Mouse (Mus musculus) ES-Bruce4 (cell line): ENCODE measurements around the gene Ddx3x. TPM values are rescaled to one million over a fixed set of nuclear protein-coding genes. Genes with fewer than 3 reads are reported as not detected.
A peak's percentile ranks its signal among the peaks of the same experiment; 100 is the strongest.

Experiments
- H3K27ac ChIP-seq: 2 replicates; pipeline ENCODE4 v1.5.1; 2012; ENCODE audit warnings: low read length, inconsistent platforms; ENCODE audit not compliant: insufficient read depth
- H3K27me3 ChIP-seq: 2 replicates; pipeline ENCODE4 v1.6.1; 2012; ENCODE audit warnings: mild to moderate bottlenecking, low read length, inconsistent platforms; ENCODE audit not compliant: control insufficient read depth, poor library complexity, insufficient read depth, severe bottlenecking
- H3K36me3 ChIP-seq: 2 replicates; pipeline ENCODE4 v1.6.1; 2012; ENCODE audit warnings: inconsistent platforms, mild to moderate bottlenecking, low read length, moderate library complexity; ENCODE audit not compliant: control insufficient read depth, poor library complexity, insufficient read depth, severe bottlenecking
- H3K4me1 ChIP-seq: one replicate; pipeline ENCODE4 v1.8.1; 2011; ENCODE audit warnings: low read length; ENCODE audit not compliant: control insufficient read depth, insufficient read depth
- H3K4me3 ChIP-seq: 2 replicates; pipeline ENCODE4 v1.5.1; 2011; ENCODE audit warnings: low read depth, mild to moderate bottlenecking, low read length
- H3K9ac ChIP-seq: 2 replicates; pipeline ENCODE4 v1.6.1; 2012; ENCODE audit warnings: low read depth, mild to moderate bottlenecking, inconsistent platforms; ENCODE audit not compliant: poor library complexity, severe bottlenecking
- H3K9me3 ChIP-seq: replicated peaks from 2 replicates; pipeline ENCODE4 v1.6.1; 2012; ENCODE audit warnings: mild to moderate bottlenecking, low read length, inconsistent platforms; ENCODE audit not compliant: control insufficient read depth, poor library complexity, insufficient read depth, severe bottlenecking
- CTCF ChIP-seq: IDR thresholded peaks from one replicate; pipeline ENCODE4 v1.8.1; 2011; ENCODE audit warnings: low read depth, low read length
- EP300 ChIP-seq: IDR thresholded peaks from 2 replicates; pipeline ENCODE4 v1.6.1; 2011; ENCODE audit warnings: low read depth, low read length; ENCODE audit not compliant: insufficient read depth
- POLR2A ChIP-seq: IDR thresholded peaks from one replicate; pipeline ENCODE4 v1.8.1; 2011; ENCODE audit warnings: low read length; ENCODE audit not compliant: insufficient read depth
- polyA plus RNA-seq: library from polyadenylated mRNA; stranded (reverse); fragments of >200 nt; gene quantifications from 2 replicates; pipeline ENCODE4 v1.2.4, GENCODE M21; 2011; ENCODE audit warnings: low read depth; ENCODE audit not compliant: missing spikeins, insufficient read depth, insufficient read length

Ddx3x gene
- polyA plus RNA-seq, 1 experiment, result 486 TPM

DNA sequence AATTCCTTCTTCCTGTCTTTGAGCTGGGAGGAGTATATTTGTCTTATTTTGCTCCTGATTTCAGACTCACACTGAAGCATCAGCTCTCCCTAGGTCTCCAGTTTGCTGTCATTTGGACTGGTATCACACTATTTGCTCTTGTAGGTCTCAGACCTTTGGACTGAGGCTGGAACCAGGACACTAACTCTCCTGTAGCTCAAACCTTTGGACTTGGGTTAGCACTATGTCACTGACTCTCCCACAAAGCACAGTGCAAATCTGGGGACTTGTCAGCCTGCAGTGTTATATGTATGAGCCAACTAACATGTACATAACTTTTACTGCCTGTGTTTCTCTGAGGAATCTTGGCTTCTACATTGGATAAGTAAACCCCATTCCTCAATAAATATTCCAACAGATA, 36.2 kb upstream of the Ddx3x start:
- H3K4me3 ChIP-seq, result no peak overlapping the region
- H3K9me3 ChIP-seq, result no peaks in the 10 kb centered on the region
- H3K36me3 ChIP-seq, result no peaks in the 10 kb centered on the region
- H3K9ac ChIP-seq, result no peak overlapping the region
- no peak overlapping the region for H3K27ac ChIP-seq
- H3K27me3 ChIP-seq, result no peaks in the 10 kb centered on the region
- TF ChIP-seq EP300 (no peak), POLR2A (no peak), CTCF (no peak)
- peaks cover 2% of the 10 kb centered on the region for H3K4me1 ChIP-seq

DNA sequence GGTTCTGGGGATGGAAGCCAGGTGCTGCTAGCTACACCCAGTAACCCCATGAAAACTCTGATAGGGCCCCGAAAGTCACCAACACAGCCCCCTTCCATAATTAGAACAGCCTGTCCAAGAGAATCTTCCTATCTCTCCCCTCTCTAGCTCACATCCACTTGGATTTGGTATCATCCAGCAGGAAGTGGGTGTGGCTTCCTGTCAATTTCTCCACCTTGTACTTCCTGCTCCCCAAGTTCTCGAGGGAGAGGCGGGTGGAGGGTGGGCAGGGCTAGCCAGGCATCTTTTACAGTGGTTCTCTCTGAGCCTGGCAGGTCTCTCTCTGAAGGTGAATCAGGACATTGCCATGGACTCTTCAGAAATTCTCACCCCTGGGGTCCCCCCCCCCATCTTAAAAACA, 35.7 kb upstream of the Ddx3x start:
- H3K9ac ChIP-seq, result no peak overlapping the region
- H3K4me3 ChIP-seq, result no peak overlapping the region
- no peaks in the 10 kb centered on the region for H3K9me3 ChIP-seq
- no peak overlapping the region for H3K27ac ChIP-seq
- TF ChIP-seq POLR2A (no peak), EP300 (no peak), CTCF (no peak)
- H3K36me3 ChIP-seq, result no peaks in the 10 kb centered on the region
- H3K27me3 ChIP-seq, result no peaks in the 10 kb centered on the region
- H3K4me1 ChIP-seq, result no peaks in the 10 kb centered on the region

GRCm38 (mm10) chrX:13251683-13252082, 29.1 kb upstream of the Ddx3x start:
- H3K27me3 ChIP-seq, result no peaks in the 10 kb centered on the region
- no peaks in the 10 kb centered on the region for H3K36me3 ChIP-seq
- H3K27ac ChIP-seq, result no peak overlapping the region
- no peak overlapping the region for H3K4me3 ChIP-seq
- H3K9me3 ChIP-seq, result no peaks in the 10 kb centered on the region
- TF ChIP-seq POLR2A, result no peak
- no peak for TF ChIP-seq EP300
- no peak for TF ChIP-seq CTCF
- no peak overlapping the region for H3K9ac ChIP-seq
- H3K4me1 ChIP-seq, result no peaks in the 10 kb centered on the region

GRCm38 (mm10) chrX:13254273-13254672, 26.5 kb upstream of the Ddx3x start:
- no peak overlapping the region for H3K27ac ChIP-seq
- no peaks in the 10 kb centered on the region for H3K4me1 ChIP-seq
- no peaks in the 10 kb centered on the region for H3K9me3 ChIP-seq
- H3K4me3 ChIP-seq, result no peak overlapping the region
- no peak for TF ChIP-seq CTCF
- no peak for TF ChIP-seq EP300
- no peak for TF ChIP-seq POLR2A
- H3K36me3 ChIP-seq, result no peaks in the 10 kb centered on the region
- no peaks in the 10 kb centered on the region for H3K27me3 ChIP-seq
- no peak overlapping the region for H3K9ac ChIP-seq

DNA sequence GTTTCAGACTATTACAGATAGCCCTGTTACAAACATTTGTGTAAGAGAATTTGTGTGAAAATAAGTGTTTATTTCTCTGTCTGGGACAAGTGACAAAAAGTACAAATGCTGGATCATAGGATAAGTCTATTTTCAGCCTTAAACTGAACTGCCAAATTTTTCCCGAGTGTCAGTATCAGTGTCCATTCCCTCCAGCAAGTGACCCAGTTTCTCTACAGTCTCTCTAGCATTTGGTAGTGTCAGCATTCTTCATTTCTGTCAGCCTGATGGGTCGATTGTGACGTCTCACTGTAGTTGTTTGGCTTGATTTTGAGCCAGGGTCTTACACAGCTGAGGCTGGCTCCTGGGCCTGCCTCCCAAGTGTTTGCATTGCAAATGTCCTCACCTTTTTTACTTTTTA, 17.4 kb upstream of the Ddx3x start:
- Histone ChIP-seq H3K4me1 (no peaks in the 10 kb centered on the region), H3K9me3 (no peaks in the 10 kb centered on the region), H3K9ac (no peak overlapping the region), H3K4me3 (no peak overlapping the region), H3K27ac (no peak overlapping the region), H3K27me3 (no peaks in the 10 kb centered on the region), H3K36me3 (no peaks in the 10 kb centered on the region)
- no peak for TF ChIP-seq CTCF
- TF ChIP-seq EP300, result no peak
- TF ChIP-seq POLR2A, result no peak

DNA sequence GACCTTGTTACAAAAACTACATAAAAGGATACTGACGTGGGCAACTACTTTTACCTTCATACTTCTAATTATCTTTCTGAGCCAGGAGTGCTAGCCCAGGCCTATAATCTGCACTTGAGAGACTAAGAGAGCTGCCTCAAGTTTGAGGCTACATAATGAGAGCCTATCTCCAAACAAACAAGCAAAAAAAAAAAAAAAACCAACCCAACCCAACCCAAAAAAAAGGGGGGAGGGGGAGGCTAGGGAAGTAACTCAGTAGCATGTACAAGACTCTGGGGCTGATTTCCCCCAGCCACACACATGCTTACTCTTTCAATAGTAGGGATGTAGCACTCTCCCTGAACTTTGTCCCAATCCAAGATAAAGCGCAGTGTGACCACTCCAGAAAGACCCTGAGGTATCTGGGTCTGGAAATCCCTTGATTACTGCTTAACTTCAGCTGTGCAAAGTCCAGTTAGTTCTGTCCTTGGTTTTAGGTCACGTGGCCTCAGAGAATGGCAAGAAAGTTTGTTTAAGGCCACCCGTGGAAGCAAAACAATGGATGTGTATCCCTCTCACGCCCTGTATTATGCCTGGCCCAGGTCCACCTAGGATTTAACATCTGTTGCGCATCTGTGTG, 5.1 kb upstream of the Ddx3x start:
- Histone ChIP-seq H3K36me3 (no peaks in the 10 kb centered on the region), H3K9ac (no peak overlapping the region), H3K9me3 (no peaks in the 10 kb centered on the region), H3K27ac (peak overlapping the region; percentile 62), H3K27me3 (no peaks in the 10 kb centered on the region), H3K4me3 (no peak overlapping the region), H3K4me1 (peaks cover 1% of the 10 kb centered on the region)
- TF ChIP-seq POLR2A (no peak), CTCF (no peak), EP300 (no peak)
